Mouse (Mus musculus) left cerebral cortex, postnatal 14 days (tissue): ENCODE measurements at regions not wholly inside any gene's neighbourhood (a gene's known extent, or its start where the extent isn't known, plus 50 kb on each side); places are given as distances from the start of the nearest gene placed in this dataset.
A peak's percentile ranks its signal among the peaks of the same experiment; 100 is the strongest.

Experiments used
- DNase-seq, 2 experiments: peaks; one replicate each; pipeline ENCODE4 v3.0.0; 2021 to 2022; ENCODE audit warnings: low spot score in 2 of 2, mixed read lengths in 1 of 2
- intact Hi-C: fragments of 180-260 bp; cut with DNase I; formaldehyde crosslinking; loops from one replicate; pipeline ENCODE4 v1.15.1; 2025

DNA sequence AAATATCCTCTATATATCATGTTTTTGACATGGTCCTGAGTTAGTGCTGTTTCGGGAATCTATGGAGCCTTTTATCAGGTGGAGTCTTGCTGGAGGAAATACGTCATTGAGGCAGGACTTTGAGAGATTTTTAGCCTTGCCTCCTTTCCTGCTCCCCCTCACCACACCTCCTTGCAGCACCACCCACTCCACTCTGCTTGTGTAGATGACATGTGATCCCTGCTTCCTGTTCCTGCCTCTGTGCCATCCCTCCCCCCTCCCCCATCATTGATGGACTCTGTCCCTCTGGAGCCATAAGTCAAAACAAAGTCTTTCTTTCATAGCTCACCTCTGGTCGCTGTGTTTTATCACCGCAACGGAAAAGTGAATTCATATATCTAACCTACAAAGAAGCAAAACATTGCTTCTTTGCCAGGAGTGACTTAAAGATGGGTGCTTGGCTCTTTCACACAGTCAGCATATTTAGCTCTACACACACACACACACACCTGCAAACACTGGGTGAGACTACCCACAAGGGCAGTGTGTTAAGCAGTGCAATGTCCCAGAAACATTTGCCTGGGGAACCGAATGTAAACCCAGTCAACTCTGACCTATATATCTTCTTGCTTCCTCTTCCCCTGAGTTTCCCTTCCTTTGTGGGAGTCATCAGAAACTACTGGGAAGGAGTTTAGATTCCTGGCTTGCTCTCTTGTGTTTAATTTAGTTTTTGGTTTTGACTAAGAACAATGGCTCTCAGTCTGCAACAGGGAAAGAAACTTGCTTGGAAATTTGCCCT, 123.1 kb upstream of the Mylip start:
- no peak for DNase-seq
- intact Hi-C loops: no loop called here

DNA sequence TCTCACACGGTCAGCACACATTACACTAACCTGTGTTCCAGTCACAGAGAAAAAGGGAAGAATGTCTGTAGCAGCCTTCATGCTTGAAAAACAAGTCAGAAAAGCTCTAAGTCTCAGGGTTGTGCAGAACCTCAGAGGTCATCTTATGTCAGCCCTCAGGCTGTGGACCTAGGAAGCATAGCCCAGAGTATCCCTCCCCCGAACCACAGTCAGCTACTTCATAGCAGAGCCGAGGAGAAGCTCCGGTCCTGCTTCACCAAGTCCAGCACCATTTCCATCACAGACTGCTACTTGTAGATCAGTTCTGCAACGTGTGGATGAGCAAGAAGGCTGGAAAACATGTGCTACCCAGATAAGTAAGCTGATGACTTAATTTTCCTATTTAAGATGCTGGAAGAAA, 122.1 kb upstream of the Mylip start:
- DNase-seq: peak in 1 of 2 experiments; percentile 9
- intact Hi-C loops: no loop called here

DNA sequence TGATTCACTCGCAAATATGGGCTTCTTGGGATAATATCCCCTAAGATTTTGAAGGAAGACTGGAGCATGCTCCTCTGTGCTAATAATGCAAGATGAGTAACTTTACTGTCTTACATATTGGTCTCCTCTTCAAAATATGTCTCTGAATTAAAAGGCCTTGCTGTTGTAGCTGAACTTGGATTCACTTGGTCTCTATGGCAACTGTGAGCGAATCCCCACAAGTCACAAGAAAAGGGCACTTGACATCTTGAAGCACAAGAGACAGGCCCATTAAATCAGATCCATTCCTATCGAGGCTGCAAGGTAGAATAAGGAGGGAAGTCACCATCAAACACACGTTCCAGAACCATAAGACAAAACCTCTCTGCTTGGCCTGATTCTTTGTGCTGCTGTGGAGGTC, 121.6 kb upstream of the Mylip start:
- DNase-seq: no peak
- intact Hi-C loops: no loop called here

DNA sequence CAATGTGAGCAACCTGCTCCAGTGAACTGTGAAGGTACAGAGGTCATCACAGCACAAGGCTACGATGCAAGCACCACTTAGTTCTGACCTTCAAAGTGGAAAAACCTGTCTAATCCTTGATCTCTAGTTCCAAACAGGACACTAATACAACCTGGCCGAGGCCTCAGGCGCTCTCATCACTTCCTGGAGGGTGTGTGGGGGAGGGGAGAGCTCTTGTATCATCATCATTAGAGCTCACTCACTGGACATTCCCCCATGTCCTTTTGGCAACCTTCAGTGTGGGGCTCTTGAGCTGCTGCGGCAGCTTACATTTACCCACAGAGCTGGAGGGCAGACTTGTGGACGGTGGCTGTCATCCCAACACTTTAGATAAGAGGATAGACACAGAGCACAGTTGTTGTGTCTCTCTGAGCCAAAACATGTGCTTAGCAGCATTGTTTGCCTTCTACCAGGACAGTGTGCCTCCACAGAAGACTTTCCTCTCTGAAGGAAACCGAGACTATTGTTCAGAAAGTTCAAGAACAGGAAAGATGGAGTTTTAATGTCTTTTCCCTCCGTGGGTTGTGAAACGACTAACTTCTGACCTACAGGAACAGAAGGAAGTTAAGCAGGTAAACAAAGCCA, 115.2 kb upstream of the Mylip start:
- no peak for DNase-seq
- intact Hi-C loops: no loop called here

DNA sequence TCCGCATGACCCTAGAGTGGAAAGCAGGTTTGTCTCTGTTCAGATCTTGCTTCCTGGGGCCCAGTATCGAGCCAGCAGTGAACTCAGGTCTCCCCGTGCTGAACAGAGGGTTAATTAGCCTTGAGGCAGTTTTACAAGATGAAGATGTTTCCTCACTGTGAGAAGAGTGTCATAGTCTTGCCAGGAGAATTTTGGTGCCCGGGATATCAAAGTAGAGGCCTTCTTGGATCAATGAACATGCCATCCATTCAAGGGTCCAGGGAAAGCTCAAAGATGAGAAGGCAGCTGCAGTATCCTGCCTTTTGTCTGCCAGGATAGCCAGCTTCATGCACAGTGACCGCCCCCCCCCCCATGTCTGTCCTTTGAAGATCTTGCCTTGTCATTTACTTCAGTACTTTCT, 114.2 kb upstream of the Mylip start:
- intact Hi-C loops: no loop called here
- no peak for DNase-seq

- DNase-seq: no peak
- intact Hi-C loops: no loop called here
Measured at GRCm38 (mm10) chr13:45277842-45278416, 111.6 kb upstream of the Mylip start.

DNA sequence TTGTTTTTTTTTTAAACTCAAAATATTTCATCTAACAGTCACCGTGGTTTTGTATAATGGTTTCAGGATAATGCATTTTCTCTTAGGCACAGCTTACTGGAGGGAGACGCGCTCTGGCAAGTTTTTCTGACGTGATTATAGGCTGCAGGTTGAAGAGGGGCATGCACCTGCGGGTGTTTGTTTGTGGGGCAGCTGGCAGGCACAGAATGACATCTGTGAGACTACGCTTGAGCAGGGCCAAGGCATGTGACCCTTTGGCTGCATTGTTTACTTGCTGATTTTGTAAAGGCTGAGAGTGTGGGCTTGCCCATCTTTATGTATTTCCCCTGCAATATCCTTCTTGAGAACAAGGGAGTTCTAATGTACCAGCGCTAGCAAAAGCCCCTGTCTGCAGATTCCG, 108.4 kb upstream of the Mylip start:
- no peak for DNase-seq
- intact Hi-C loops: no loop called here

DNA sequence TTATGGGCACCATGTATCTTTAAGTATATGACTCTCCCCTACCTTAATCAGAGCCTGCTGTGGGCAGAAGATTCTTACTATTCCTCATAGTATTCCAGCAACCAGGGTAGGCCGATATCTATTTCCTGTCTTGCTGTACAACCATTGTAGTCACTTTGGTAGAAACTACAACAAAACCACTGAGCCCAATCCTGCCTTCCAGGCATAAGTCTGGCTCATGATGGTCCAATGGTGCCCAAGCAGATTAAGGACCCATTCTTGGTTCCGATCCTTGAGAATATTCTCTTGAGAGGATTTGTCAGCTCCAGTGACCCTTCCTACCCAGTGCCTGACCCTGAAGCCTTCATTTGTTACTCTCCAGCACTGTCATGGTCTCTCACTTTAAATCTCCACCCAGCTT, 102.9 kb upstream of the Mylip start:
- DNase-seq: no peak
- intact Hi-C loops: no loop called here

DNA sequence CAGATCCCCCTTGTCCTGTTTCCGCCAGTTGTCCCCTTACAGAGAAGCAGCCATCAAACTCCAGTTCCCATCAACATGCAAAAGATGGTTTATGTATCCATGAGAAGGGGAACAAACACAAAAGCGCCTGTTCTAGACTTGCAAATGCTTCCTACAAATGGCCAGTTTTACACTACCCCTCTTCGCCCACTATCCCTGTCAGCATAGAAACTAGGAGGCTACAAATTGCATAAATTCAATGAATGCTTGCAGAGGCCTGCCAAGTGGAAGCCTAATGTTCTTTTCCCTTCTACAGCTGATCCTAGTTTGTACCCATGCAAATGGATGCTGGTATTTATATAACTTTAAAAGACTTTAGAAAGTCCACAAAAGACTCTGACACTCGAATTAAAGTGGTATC, 102.3 kb upstream of the Mylip start:
- DNase-seq: peak; percentile 23 to 55
- intact Hi-C loops: no loop called here

GRCm38 (mm10) chr13:45289976-45290375, 99.6 kb upstream of the Mylip start:
- intact Hi-C loops: no loop called here
- no peak for DNase-seq

- no peak for DNase-seq
- intact Hi-C loops: no loop called here
Measured at GRCm38 (mm10) chr13:45294691-45295090, 94.9 kb upstream of the Mylip start.

DNA sequence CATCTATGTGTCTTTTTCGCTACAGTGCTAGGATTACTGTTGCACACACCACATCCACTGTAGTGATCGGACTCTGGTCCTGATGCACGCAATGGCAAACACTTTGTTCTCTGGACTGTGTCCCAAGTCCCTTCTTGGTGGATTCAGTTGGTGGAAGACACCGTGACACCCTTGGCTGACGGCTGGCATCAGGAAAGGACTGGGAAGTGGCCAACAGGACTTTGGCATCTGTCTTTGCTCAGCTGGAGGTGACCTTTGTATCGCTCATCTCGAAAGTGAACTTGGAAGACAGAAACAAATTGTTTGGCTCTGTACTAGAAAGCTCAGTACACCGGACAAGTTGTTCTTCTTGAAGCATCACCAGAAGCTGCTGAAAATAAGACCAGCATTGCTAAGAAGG, 88.9 kb upstream of the Mylip start:
- no peak for DNase-seq
- intact Hi-C loops: no loop called here

- DNase-seq: no peak
- intact Hi-C loops: no loop called here
Measured at GRCm38 (mm10) chr13:45301191-45301905, 88.2 kb upstream of the Mylip start.

DNA sequence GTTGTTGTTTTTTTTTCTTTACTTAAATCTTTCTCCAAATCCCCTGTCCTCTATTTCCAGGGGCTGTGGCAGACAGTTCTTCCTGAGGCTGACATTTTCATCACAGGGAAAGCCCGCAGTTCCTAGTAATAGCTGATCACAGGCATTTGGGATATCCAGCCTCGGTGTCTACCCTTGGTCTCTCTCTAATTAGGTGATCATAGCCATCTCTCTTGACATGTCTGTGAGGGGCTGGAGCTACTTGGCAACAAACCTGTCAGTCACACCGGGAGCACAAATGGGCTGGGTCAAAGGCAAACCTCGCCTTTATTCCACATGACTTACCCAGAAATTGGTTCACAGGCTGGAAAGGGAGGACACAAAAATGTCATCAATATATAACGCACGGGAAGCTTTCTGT, 86.7 kb upstream of the Mylip start:
- DNase-seq: no peak
- intact Hi-C loops: no loop called here

DNA sequence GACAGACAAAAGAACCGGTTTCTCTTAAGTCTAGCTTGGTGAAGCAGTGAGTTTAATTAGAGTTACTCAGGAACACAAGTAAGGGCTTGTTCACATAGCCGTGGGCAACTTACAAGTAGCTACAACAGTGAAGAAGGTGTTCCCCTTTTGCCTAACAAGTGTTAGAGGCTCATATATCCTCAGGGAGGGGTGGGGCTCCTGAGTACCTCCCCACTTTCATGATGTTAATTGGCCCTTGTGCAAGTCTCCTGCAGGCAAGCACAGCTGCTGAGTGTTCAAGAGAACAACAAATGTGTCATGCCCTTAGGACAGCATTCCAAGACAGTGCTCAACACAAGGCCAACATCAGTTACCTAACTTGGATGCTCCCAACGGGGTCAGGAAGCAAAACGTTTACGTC, 83.4 kb upstream of the Mylip start:
- no peak for DNase-seq
- intact Hi-C loops: no loop called here

GRCm38 (mm10) chr13:45307226-45307625, 82.3 kb upstream of the Mylip start:
- intact Hi-C loops: no loop called here
- no peak for DNase-seq

- no peak for DNase-seq
- intact Hi-C loops: no loop called here
Measured at GRCm38 (mm10) chr13:45319646-45320045, 69.9 kb upstream of the Mylip start.

GRCm38 (mm10) chr13:45325736-45326293, 63.7 kb upstream of the Mylip start:
- DNase-seq: peak; percentile 28 to 69
- intact Hi-C loops: no loop called here

DNA sequence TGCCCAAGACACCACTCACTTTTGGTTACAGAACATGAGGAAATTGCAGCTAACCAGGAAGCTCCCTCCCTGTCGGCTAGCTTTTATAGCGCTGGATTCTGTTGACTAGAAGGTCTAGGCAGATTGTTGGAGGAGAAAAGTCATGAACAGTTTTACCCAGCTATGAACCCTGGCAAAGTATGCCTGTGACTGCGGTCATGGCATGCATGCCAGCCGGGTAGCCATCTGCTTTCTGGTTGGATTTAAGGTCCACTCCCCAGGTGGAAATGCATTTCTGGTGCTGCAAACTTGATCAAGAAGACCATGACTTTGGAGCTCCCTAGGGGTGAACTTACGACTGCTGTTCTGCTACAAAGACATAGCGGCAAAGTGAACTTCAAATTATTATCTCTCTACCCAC, 62.8 kb upstream of the Mylip start:
- intact Hi-C loops: no loop called here
- no peak for DNase-seq

DNA sequence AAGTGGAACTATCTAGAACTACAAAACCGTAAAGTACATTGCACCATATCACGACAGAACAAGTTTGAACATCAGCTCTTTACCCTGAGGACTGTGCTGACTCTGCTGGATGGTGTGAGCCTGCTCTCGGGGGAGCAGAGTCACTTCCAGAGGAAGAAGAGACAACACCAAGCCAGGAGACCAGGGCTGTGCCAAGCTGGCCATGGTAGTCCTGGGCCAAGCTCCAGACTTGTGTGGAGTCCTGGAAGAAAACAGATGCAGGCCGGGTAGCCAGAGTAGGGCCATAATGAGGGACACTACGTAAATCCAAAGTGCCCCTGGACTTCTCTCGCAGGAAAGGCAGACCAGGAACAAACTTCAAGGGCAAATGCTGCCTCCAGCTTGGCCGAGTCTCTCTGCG, 59.0 kb upstream of the Mylip start:
- no peak for DNase-seq
- intact Hi-C loops: no loop called here
